Mouse (Mus musculus) liver, embryonic 13.5 days (tissue): ENCODE data around the gene AF067063. TPM values are rescaled to one million over a fixed set of nuclear protein-coding genes. Genes with fewer than 3 reads are reported as not detected.

Experiments
- ATAC-seq: fragments of 200-750 bp; cut with Nextera tagmentation; 2 replicates; pipeline ENCODE4 v1.8.0; 2017; ENCODE audit warnings: low read depth, mild to moderate bottlenecking, moderate number of reproducible peaks, moderate library complexity
- DNase-seq: peaks from one replicate; pipeline ENCODE4 v3.0.0; 2022
- H3K27ac ChIP-seq: fragments of 300-500 bp; sonication (generic); 2 replicates; pipeline ENCODE4 v1.5.1; 2015; ENCODE audit warnings: moderate library complexity, mild to moderate bottlenecking, inconsistent platforms
- H3K27me3 ChIP-seq: fragments of 300-500 bp; sonication (generic); 2 replicates; pipeline ENCODE4 v1.6.1; 2015; ENCODE audit warnings: mild to moderate bottlenecking, inconsistent platforms
- H3K36me3 ChIP-seq: fragments of 300-500 bp; sonication (generic); 2 replicates; pipeline ENCODE4 v1.6.1; 2015; ENCODE audit warnings: mild to moderate bottlenecking, inconsistent platforms
- H3K4me1 ChIP-seq: fragments of 300-500 bp; sonication (generic); replicated peaks from 2 replicates; pipeline ENCODE4 v1.6.1; 2015; ENCODE audit warnings: inconsistent platforms
- H3K4me2 ChIP-seq: fragments of 300-500 bp; sonication (generic); 2 replicates; pipeline ENCODE4 v1.6.1; 2015; ENCODE audit warnings: inconsistent platforms, mild to moderate bottlenecking, moderate library complexity
- H3K4me3 ChIP-seq: fragments of 300-500 bp; sonication (generic); replicated peaks from 2 replicates; pipeline ENCODE4 v1.5.1; 2015; ENCODE audit warnings: mild to moderate bottlenecking, inconsistent platforms
- H3K9ac ChIP-seq: fragments of 300-500 bp; sonication (generic); 2 replicates; pipeline ENCODE4 v1.6.1; 2015; ENCODE audit warnings: mild to moderate bottlenecking, inconsistent platforms
- H3K9me3 ChIP-seq: fragments of 300-500 bp; sonication (generic); replicated peaks from 2 replicates; pipeline ENCODE4 v1.6.1; 2016; ENCODE audit warnings: inconsistent platforms
- WGBS: fragments of 180-500 bp; shearing (Covaris S2); methylation state at CpG from one replicate; pipeline ENCODE4 v1.1.7; 2015; ENCODE audit not compliant: insufficient replicate concordance; 5-methylcytosine and 5-hydroxymethylcytosine counted together
- polyA plus RNA-seq: library from polyadenylated mRNA; unstranded; fragments of >200 nt; fragmentation: Nextera tagmentation; extraction: Ambion mirVana; gene quantifications from 2 replicates; pipeline ENCODE4 v1.2.1, GENCODE M21; 2015

Gene AF067063
- polyA plus RNA-seq, 1 experiment from 2014 or later: not detected

DNA sequence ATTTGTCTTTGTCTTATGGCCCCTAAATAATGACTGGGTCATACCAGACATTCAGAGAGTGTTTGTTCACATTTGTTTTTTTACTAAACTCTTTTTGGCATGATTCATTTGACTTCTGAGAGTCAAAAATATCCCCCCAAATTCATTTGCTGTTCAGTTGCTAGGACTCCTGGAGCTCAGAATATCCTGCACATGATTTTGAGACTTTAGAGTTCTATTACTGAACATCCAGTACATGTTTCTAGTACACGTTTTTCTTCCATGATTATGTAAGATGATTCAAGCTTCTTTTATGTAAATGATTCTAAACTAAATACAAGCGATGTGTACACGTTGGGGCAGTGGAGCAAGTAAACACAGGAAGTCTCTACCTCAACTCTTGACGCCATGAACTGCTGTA lies 32.4 kb downstream of the AF067063 start:
- Histone ChIP-seq H3K27me3 (no peaks in the 10 kb centered on the region), H3K9me3 (no peaks in the 10 kb centered on the region), H3K27ac (no peak overlapping the region), H3K4me3 (no peak overlapping the region), H3K4me1 (0 out of 2 replicates have a peak, but pooled peaks cover 7% of the 10 kb centered on the region), H3K9ac (no peak overlapping the region), H3K36me3 (no peaks in the 10 kb centered on the region), H3K4me2 (no peak overlapping the region)
- ATAC-seq: no peak
- no peak for DNase-seq
- WGBS: 41% methylated on average over 4 of the region's 4 CpGs

GRCm38 (mm10) chr13:119792791-119793404 lies 37.1 kb downstream of the AF067063 start:
- Histone ChIP-seq H3K4me3 (no peak overlapping the region), H3K4me1 (peaks cover 32% of the 10 kb centered on the region), H3K4me2 (no peak overlapping the region), H3K9ac (no peak overlapping the region), H3K27me3 (no peaks in the 10 kb centered on the region), H3K36me3 (peaks cover 11% of the 10 kb centered on the region), H3K27ac (no peak overlapping the region), H3K9me3 (no peaks in the 10 kb centered on the region)
- no peak for DNase-seq
- no peak for ATAC-seq
- 47% methylated on average over 5 of the region's 5 CpGs for WGBS

- peak overlapping the region; percentile 86 for H3K27ac ChIP-seq
- peak overlapping the region; percentile 96 for H3K9ac ChIP-seq
- DNase-seq (no peak), ATAC-seq (no peak)
- peak overlapping the region; percentile 98 for H3K4me2 ChIP-seq
- peaks cover 22% of the 10 kb centered on the region for H3K36me3 ChIP-seq
- H3K9me3 ChIP-seq: no peaks in the 10 kb centered on the region
- H3K4me3 ChIP-seq: peak overlapping the region; percentile 96
- WGBS: 2% methylated on average over 18 of the region's 18 CpGs
- peaks cover 32% of the 10 kb centered on the region for H3K4me1 ChIP-seq
- no peaks in the 10 kb centered on the region for H3K27me3 ChIP-seq
Observed at GRCm38 (mm10) chr13:119791580-119792135, 38.4 kb downstream of the AF067063 start.

- under 1% methylated on average over 84 of the region's 86 CpGs for WGBS
- DNase-seq (peak; percentile 87), ATAC-seq (peak; percentile 97)
- peaks cover 26% of the 10 kb centered on the region for H3K36me3 ChIP-seq
- no peaks in the 10 kb centered on the region for H3K9me3 ChIP-seq
- peak within 1 kb of the TSS; percentile 89 for H3K27ac ChIP-seq
- no peaks in the 10 kb centered on the region for H3K27me3 ChIP-seq
- peak within 1 kb of the TSS; percentile 98 for H3K4me2 ChIP-seq
- peak within 1 kb of the TSS; percentile 96 for H3K4me3 ChIP-seq
- peak within 1 kb of the TSS; percentile 96 for H3K9ac ChIP-seq
- peaks cover 32% of the 10 kb centered on the region for H3K4me1 ChIP-seq
Observed at GRCm38 (mm10) chr13:119790761-119791579, 39.0 kb downstream of the AF067063 start, which contains the start of gene Zfp131. Gene Zfp131 (minus strand): TSS chr13:119790889.

DNA sequence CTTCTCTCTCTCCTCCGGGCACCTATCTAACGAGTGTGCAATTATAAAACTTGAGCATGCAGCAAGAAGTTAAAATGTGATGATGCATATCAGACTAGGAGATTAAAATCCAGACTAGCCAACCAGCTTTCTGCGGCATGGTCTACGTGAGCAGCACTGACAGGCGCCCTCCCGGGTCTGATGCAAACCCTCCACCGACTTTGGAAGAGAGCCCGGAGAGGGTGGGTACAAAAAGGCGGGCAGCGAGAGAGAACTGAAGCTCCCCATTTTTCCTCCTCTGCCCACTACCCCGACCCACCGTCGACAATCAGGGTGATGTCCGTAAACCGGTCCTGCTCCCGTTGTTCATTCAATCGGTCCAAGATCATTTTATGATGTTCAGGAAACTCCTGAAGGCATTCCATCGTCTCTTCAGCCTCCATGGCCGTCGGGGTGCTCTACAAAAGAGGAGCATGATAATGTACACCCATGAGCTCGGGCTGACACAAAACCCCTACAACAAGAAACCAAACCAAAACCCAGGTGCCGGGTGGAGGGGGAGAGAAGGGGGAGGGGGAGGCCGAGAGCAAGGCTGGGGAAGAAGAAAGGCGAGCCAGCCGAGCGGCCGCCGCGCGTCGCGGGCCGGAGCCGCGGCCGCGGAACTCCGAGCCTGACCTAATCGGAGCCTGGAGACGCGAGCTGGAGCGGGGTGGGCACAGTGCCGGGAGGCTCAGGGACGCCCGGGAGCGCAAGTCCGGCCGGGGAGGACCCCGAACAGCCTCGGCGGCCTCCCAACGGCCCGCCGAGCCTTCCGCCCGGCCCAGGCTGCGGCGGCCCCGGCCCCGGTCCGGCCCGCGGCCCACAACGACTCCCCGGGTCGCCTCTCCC lies 39.9 kb downstream of the AF067063 start:
- DNase-seq: peak; percentile 38
- ATAC-seq: peak; percentile 60
- H3K4me1 ChIP-seq: peaks cover 32% of the 10 kb centered on the region
- H3K4me3 ChIP-seq: peak overlapping the region; percentile 96
- H3K9ac ChIP-seq: peak overlapping the region; percentile 96
- peak overlapping the region; percentile 98 for H3K4me2 ChIP-seq
- H3K9me3 ChIP-seq: no peaks in the 10 kb centered on the region
- no peaks in the 10 kb centered on the region for H3K27me3 ChIP-seq
- WGBS: under 1% methylated on average over 54 of the region's 66 CpGs
- H3K36me3 ChIP-seq: peaks cover 34% of the 10 kb centered on the region
- peak overlapping the region; percentile 89 for H3K27ac ChIP-seq

DNA sequence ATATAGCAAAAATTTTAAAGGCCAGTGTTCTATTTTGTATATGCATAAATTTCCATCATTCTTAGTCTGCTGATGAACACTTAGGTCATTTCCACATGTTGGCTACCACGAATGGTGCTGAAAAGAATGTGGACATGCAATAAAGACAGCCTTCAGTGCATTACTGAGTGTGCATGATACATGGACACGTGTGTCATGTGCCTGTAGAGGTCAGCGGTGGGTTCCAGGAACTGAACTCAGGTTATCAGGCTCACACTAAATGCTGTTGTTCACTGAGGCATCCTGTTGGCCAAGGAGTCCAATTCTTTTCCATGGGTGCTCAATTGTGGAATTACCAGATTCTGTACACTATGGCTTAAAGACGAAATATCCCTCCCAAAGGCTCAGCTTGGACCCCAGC lies 46.4 kb downstream of the AF067063 start:
- Histone ChIP-seq H3K4me3 (no peak overlapping the region), H3K27me3 (no peaks in the 10 kb centered on the region), H3K36me3 (peaks cover 78% of the 10 kb centered on the region), H3K4me1 (peaks cover 2% of the 10 kb centered on the region), H3K9ac (no peak overlapping the region), H3K9me3 (no peaks in the 10 kb centered on the region), H3K27ac (no peak overlapping the region), H3K4me2 (no peak overlapping the region)
- no peak for DNase-seq
- 68% methylated on average over 4 of the region's 4 CpGs for WGBS
- ATAC-seq: no peak

Other genes starting within 250 kb of the AF067063 start
- not detected in 2 replicates for gene Ccl28, start 206.4 kb downstream of the AF067063 start, polyA plus RNA-seq
- gene Hmgcs1, start 139.8 kb downstream of the AF067063 start, polyA plus RNA-seq: 101 and 140 TPM in 2 replicates
- gene Nim1k, start 74.3 kb downstream of the AF067063 start, polyA plus RNA-seq: 0.06 and 0.08 TPM in 2 replicates
- 17.3 and 19.8 TPM in 2 replicates for gene Zfp131, start 39.3 kb downstream of the AF067063 start, polyA plus RNA-seq
- not detected in 2 replicates for gene D13Ertd608e, start 5.8 kb upstream of the AF067063 start, polyA plus RNA-seq
- gene Tcstv1, start 64.6 kb upstream of the AF067063 start, polyA plus RNA-seq: not detected in 2 replicates
- not detected in 2 replicates for gene Gm21761, start 99.1 kb upstream of the AF067063 start, polyA plus RNA-seq
- gene B020031M17Rik, start 120.6 kb upstream of the AF067063 start, polyA plus RNA-seq: not detected in 2 replicates
- not detected in 2 replicates for gene Gm36079, start 196.8 kb upstream of the AF067063 start, polyA plus RNA-seq
- gene Gm21188, start 222.0 kb upstream of the AF067063 start, polyA plus RNA-seq: 0.14 and 0.15 TPM in 2 replicates